Mouse (Mus musculus): Measurements from ENCODE around the gene Wfdc2. TPM values are rescaled to one million over a fixed set of nuclear protein-coding genes. Genes with fewer than 3 reads are reported as not detected.

Gene Wfdc2
- not detected for total RNA-seq (2023)

DNA sequence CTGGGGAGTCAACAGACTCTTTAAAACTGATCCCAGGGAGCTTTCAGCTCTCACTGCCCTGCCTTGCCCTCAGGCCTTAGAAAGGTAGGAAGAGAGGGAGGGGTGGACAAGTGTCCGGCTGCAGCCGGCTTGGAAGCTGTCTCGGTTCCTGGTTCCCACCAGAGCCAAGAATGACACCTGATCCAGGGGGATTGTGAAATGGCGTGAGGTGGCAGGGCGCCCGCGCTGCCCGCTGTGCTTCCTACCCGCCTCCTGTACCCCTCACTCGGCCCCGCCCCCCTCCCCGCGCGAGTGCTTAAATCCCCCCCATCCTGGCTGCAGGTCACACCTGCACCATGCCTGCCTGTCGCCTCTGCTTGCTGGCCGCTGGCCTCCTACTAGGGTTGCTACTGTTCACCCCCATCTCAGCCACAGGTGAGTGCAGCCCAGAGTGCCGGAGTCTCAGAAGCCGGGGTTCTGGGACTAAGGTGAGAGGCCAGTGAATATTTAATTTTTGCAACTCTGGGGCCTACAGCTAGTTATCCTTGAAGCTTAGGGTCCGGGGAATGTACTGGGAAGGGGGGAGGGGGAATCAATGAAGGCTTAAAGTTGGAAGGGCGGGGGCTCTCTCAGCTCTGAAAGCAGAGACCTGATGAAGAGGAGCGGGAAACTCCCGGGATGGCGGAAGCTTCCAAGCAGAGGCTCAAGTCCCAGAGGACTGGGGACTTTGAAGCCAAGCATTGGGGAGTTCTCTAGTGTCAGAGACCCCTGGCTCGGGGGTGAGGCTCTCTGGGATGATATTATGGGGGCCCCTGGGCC, at the start of gene Wfdc2:
Wfdc2 (plus strand) TSS at position 23 of the 798 bp plus-strand sequence.

DNA sequence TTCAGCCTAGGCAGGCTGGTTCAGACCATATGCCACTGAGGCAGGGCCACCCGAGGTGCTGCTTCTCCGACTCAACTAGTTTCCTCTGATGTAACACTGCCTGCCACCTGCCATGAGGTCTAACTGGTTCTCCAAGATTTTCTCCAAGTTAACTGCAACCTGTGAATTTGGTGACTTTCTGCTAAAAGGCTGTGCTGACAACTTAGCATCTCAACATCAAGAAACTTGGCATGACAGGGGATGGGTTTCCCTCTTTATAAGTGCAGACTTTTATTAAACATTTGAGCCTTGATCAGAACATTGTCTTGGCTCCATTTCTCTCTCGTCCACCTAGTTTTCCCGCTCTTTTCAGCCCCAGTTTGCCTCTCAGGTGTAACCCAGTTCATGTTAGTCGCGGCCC, 11.1 kb downstream of the Wfdc2 start, which contains the start of gene Spint3:
Spint3 (minus strand) TSS at position 101 of the 400 bp plus-strand sequence.

DNA sequence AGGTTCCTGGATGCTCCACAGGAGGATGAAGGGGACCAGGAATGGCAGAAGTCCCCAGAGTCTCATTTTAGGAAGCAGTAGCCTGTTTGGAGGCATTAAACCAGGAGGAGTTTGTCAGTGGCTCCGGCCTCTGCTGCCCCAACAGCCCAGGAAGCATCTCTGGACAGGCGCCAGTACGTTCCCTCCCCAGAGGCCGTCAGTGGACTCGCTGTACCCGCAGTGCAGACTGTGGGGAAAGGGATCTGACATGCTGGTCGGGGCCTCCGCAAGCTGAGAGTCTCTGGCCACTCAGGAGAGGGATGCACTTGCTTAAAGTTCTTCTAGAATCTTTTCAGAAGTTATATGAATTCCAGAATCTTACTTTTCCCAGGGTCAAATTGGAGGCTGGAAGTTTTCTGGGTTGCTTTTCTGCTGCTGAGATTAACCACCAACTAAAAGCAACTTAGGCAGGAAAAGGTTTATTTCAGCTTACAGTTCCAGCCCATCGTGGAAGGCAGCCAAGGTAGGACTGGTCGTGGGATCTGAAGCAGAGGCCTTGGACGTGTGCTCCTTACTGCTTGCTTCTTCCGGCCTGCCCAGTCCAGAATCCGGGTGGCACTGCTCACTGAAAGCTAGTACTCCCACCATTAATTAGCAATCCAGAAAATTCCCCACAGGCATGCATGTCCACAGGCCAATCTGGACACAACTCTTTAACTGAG, 23.0 kb downstream of the Wfdc2 start, which contains the start of gene Wfdc6a:
Wfdc6a (minus strand) TSS at position 423 of the 701 bp plus-strand sequence.

DNA sequence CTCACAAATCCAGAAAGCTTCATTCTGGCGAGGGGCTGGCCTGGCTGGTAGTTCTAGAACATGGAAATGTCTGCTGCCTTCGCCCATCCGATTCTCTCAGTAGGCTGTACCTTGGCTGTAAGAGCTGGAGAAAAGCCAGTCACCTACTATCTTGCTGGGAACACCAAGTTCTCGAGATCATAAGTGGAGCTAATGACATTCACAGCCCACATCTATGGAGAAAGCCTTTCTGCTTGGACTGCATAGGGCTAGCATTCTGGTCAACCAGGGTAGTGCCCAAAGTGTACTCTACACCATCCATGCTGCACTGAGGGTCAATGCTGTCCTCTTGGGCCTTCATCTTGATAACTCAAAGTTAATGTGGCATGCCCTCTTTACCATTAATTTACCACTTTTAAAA, 31.3 kb downstream of the Wfdc2 start, which contains the start of gene Eppin:
Eppin (minus strand) TSS at position 101 of the 400 bp plus-strand sequence.

DNA sequence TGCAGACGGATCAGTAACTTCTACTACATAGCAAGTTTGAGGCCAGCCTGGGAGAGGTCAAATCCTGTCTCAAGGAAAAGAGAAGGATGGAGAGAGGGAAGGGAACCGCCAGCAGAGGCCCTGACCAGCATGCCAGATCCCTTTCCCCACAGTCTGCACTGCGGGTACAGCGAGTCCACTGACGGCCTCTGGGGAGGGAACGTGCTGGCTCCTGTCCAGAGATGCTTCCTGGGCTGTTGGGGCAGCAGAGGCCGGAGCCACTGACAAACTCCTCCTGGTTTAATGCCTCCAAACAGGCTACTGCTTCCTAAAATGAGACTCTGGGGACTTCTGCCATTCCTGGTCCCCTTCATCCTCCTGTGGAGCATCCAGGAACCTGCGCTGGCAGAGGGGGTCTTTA, 51.3 kb downstream of the Wfdc2 start, which contains the start of the genes Wfdc6b and Wfdc8:
Wfdc6b (plus strand) TSS at position 52 of the 400 bp plus-strand sequence.
Wfdc8 (minus strand) TSS at position 156 of the 400 bp plus-strand sequence.

Other genes starting within 250 kb of the Wfdc2 start
- gene Svs6, start 245.7 kb upstream of the Wfdc2 start, total RNA-seq (2023): not detected
- gene Svs5, start 229.7 kb upstream of the Wfdc2 start, total RNA-seq (2023): not detected
- gene Slpi, start 173.3 kb upstream of the Wfdc2 start, total RNA-seq (2023): 3.9 TPM
- gene Rbpjl, start 159.3 kb upstream of the Wfdc2 start, total RNA-seq (2023): not detected
- not detected for gene Matn4, start 157.3 kb upstream of the Wfdc2 start, total RNA-seq (2023)
- 11.7 TPM for gene Sdc4, start 118.5 kb upstream of the Wfdc2 start, total RNA-seq (2023)
- gene Sys1, start 105.4 kb upstream of the Wfdc2 start, total RNA-seq (2023): 44.3 TPM
- 6.3 TPM for gene Gm20458, start 101.4 kb upstream of the Wfdc2 start, total RNA-seq (2023)
- gene Trp53tg5, start 88.7 kb upstream of the Wfdc2 start, total RNA-seq (2023): not detected
- gene Dbndd2, start 76.3 kb upstream of the Wfdc2 start, total RNA-seq (2023): 5.1 TPM
- 56.1 TPM for gene Pigt, start 64.9 kb upstream of the Wfdc2 start, total RNA-seq (2023)
- not detected for gene Spint3, start 11.0 kb downstream of the Wfdc2 start, total RNA-seq (2023)
- gene Wfdc6a, start 23.0 kb downstream of the Wfdc2 start, total RNA-seq (2023): not detected
- gene Eppin, start 31.2 kb downstream of the Wfdc2 start, total RNA-seq (2023): not detected
- not detected for gene Wfdc6b, start 51.1 kb downstream of the Wfdc2 start, total RNA-seq (2023)
- not detected for gene Wfdc8, start 51.2 kb downstream of the Wfdc2 start, total RNA-seq (2023)
- gene Wfdc16, start 76.4 kb downstream of the Wfdc2 start, total RNA-seq (2023): not detected
- not detected for gene Wfdc10, start 93.6 kb downstream of the Wfdc2 start, total RNA-seq (2023)
- not detected for gene Wfdc9, start 94.2 kb downstream of the Wfdc2 start, total RNA-seq (2023)
- gene Wfdc11, start 111.7 kb downstream of the Wfdc2 start, total RNA-seq (2023): not detected
- gene Wfdc13, start 122.7 kb downstream of the Wfdc2 start, total RNA-seq (2023): not detected
- not detected for gene Spint4, start 136.1 kb downstream of the Wfdc2 start, total RNA-seq (2023)
- gene Spint5, start 152.9 kb downstream of the Wfdc2 start, total RNA-seq (2023): not detected
- not detected for gene Wfdc3, start 183.5 kb downstream of the Wfdc2 start, total RNA-seq (2023)
- gene Dnttip1, start 183.6 kb downstream of the Wfdc2 start, total RNA-seq (2023): 43.0 TPM
- not detected for gene Ube2c, start 207.5 kb downstream of the Wfdc2 start, total RNA-seq (2023)
- gene Tnnc2, start 217.6 kb downstream of the Wfdc2 start, total RNA-seq (2023): not detected
- gene Snx21, start 223.4 kb downstream of the Wfdc2 start, total RNA-seq (2023): 0.70 TPM
- gene Acot8, start 242.5 kb downstream of the Wfdc2 start, total RNA-seq (2023): 60.3 TPM
- gene Zswim3, start 242.7 kb downstream of the Wfdc2 start, total RNA-seq (2023): 3.5 TPM

Measured in CD8-positive naive resting alpha-beta T cell, adult 57 days (primary cell).